Mouse (Mus musculus): ENCODE measurements around the gene Mob1b. TPM values are rescaled to one million over a fixed set of nuclear protein-coding genes. Genes with fewer than 3 reads are reported as not detected.

Gene Mob1b
- polyA plus RNA-seq, 1 experiment from 2014 or later, result 17.0 TPM

DNA sequence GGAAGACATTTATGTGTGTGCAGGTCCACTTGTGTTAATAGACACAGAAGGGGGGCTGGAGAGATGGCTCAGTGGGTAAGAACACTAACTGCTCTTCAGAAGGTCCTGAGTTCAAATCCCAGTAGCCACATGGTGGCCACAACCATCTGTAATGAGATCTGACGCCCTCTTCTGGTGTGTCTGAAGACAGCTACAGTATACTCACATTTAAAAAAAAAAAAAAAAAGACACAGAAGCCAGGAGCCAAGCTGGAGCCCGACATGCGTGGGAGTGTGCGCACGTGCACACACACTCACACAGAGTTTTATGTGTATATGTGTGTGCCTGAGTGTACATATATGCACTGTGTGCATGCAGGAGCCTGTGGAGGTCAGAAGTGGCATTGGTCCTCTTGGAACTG lies 42.0 kb downstream of the Mob1b start:
- Histone ChIP-seq H3K4me1 (replicated peaks; ENCODE audit: control insufficient read depth, insufficient read depth, low read length) (0 out of 2 replicates have a peak, but pooled peaks cover 4% of the 10 kb centered on the region), H3K36me3 (ENCODE audit: control insufficient read depth, insufficient read depth, low read length) (no peaks in the 10 kb centered on the region), H3K27ac (ENCODE audit: low read depth, low read length) (no peak overlapping the region), H3K9me3 (ENCODE audit: control insufficient read depth, low read length) (no peaks in the 10 kb centered on the region), H3K4me2 (replicated peaks; ENCODE audit: low read depth, low read length) (no peak overlapping the region), H3K9ac (ENCODE audit: low read depth, low read length) (no peak overlapping the region), H3K27me3 (ENCODE audit: control insufficient read depth, insufficient read depth, low read length) (no peaks in the 10 kb centered on the region), H3K4me3 (ENCODE audit: low read depth, low read length) (no peak overlapping the region)
- DNase-seq (ENCODE audit: low spot score), result no peak
- no peak for ATAC-seq (ENCODE audit: low FRiP score)
- 87% methylated on average over 5 of the region's 5 CpGs for WGBS

DNA sequence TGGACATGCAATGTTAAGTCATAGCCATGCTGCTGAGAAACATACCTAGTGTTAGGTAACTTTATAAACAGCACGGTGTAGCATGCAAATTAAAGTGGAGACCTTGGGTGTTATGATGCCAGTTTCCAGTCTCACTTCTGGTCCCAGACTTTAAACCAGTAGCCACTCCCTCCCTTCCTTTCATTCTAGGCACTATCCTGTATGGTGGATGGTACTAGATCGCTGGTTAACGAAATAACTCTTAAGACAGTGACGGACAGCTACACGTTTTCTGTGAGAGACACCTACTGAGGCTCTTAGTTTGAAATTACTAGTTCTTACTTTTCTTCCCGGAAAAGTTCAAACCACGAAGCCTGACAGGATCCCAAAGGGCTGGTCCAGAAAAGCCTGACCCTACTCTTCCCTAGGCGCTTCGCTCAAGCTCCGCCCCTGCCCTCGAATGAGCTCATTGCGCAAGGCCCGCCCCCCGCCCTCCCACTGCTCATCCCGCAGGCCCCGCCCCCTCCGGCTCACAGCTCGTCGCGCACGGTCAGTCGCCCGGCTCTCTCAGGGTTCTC lies 43.9 kb downstream of the Mob1b start:
- Histone ChIP-seq H3K4me2 (replicated peaks; ENCODE audit: low read depth, low read length) (peak overlapping the region; percentile 39; the same call in 1 of the 2 replicates), H3K4me1 (replicated peaks; ENCODE audit: control insufficient read depth, insufficient read depth, low read length) (0 out of 2 replicates have a peak, but pooled peaks cover 4% of the 10 kb centered on the region), H3K9me3 (ENCODE audit: control insufficient read depth, low read length) (no peaks in the 10 kb centered on the region), H3K9ac (ENCODE audit: low read depth, low read length) (no peak overlapping the region), H3K27ac (ENCODE audit: low read depth, low read length) (no peak overlapping the region), H3K27me3 (ENCODE audit: control insufficient read depth, insufficient read depth, low read length) (no peaks in the 10 kb centered on the region), H3K4me3 (ENCODE audit: low read depth, low read length) (peak overlapping the region; percentile 72), H3K36me3 (ENCODE audit: control insufficient read depth, insufficient read depth, low read length) (no peaks in the 10 kb centered on the region)
- under 1% methylated on average over 23 of the region's 23 CpGs for WGBS
- peak; percentile 71 for ATAC-seq (ENCODE audit: low FRiP score)
- DNase-seq (ENCODE audit: low spot score), result no peak

DNA sequence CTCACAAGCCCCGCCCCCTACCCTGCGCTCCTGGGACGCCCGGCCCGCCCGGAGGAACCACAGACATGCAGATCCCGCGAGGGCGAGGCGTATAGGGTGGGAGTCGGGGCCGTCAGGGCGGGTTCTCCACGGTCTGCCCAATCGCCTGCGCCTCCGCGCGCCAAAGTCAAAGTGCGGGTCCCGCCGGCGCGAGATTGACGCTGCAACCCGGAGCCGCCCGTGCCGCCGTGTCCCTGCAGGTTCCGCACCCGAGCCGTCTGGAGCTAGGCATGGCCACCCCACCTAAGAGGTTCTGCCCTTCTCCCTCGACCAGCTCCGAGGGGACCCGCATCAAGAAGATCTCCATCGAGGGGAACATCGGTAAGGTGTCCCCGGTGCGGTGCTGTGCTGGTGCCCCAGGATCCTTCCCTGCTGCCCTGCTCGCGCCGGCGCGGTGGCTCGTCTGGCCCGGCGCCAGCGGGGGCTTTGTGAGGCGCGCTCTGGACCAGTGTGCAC lies 44.4 kb downstream of the Mob1b start, which contains the start of gene Dck:
Dck (plus strand) TSS at position 10 of the 495 bp plus-strand sequence.
- Histone ChIP-seq H3K4me1 (replicated peaks; ENCODE audit: control insufficient read depth, insufficient read depth, low read length) (0 out of 2 replicates have a peak, but pooled peaks cover 4% of the 10 kb centered on the region), H3K4me2 (replicated peaks; ENCODE audit: low read depth, low read length) (peak within 1 kb of the TSS; percentile 39), H3K9ac (ENCODE audit: low read depth, low read length) (peak within 1 kb of the TSS; percentile 82), H3K4me3 (ENCODE audit: low read depth, low read length) (peak within 1 kb of the TSS; percentile 72), H3K27ac (ENCODE audit: low read depth, low read length) (peak within 1 kb of the TSS; percentile 87), H3K9me3 (ENCODE audit: control insufficient read depth, low read length) (no peaks in the 10 kb centered on the region), H3K36me3 (ENCODE audit: control insufficient read depth, insufficient read depth, low read length) (no peaks in the 10 kb centered on the region), H3K27me3 (ENCODE audit: control insufficient read depth, insufficient read depth, low read length) (no peaks in the 10 kb centered on the region)
- peak; percentile 99 for DNase-seq (ENCODE audit: low spot score)
- ATAC-seq (ENCODE audit: low FRiP score), result peak; percentile 100
- WGBS, result under 1% methylated on average over 49 of the region's 51 CpGs

DNA sequence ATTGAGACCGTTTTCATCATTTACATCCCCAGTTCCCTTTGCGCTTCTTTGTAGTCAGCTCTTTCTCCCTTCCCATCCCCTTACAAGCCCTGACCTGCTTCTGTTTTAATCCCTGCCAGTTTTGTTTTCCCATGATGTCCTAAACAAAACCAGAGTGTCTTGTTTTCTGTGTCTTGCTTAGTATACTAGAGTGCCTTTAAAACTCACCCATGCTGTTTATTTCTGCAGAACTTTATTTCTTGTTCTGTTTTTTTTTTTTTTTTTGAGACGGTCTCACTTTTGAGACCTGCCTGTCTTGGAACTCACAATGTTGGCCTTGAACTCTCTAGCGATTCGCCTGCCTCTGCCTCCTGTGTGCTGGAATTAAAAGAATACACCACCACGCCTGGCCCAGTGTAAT lies 44.9 kb downstream of the Mob1b start:
- Histone ChIP-seq H3K4me2 (replicated peaks; ENCODE audit: low read depth, low read length) (peak overlapping the region; percentile 37), H3K27me3 (ENCODE audit: control insufficient read depth, insufficient read depth, low read length) (no peaks in the 10 kb centered on the region), H3K4me1 (replicated peaks; ENCODE audit: control insufficient read depth, insufficient read depth, low read length) (0 out of 2 replicates have a peak, but pooled peaks cover 4% of the 10 kb centered on the region), H3K27ac (ENCODE audit: low read depth, low read length) (peak overlapping the region; percentile 87), H3K9me3 (ENCODE audit: control insufficient read depth, low read length) (no peaks in the 10 kb centered on the region), H3K36me3 (ENCODE audit: control insufficient read depth, insufficient read depth, low read length) (no peaks in the 10 kb centered on the region), H3K9ac (ENCODE audit: low read depth, low read length) (peak overlapping the region; percentile 82), H3K4me3 (ENCODE audit: low read depth, low read length) (peak overlapping the region; percentile 72)
- peak; percentile 7 for DNase-seq (ENCODE audit: low spot score)
- ATAC-seq (ENCODE audit: low FRiP score), result no peak; the same call in 1 of the 2 replicates
- 20% methylated on average over 6 of the region's 6 CpGs for WGBS

DNA sequence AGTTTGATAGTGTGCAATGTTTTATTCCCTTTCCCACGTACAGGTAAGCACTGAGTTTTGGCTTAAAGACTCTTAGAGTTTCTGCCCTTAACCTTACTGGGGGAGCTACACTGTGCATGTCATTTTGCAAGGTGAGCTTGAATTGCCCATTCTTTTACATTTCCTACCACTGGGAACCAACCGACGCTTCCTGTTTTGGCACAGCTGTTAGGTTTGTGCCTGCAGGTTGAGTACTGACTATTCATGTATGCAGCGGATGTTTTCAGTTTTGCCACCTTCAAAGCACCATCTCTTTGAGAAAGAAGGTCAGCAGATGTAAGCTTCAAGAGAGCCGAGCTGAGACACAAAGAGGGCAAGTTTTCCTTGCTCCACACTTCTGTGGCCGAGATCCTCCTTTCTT lies 45.5 kb downstream of the Mob1b start:
- Histone ChIP-seq H3K9me3 (ENCODE audit: control insufficient read depth, low read length) (no peaks in the 10 kb centered on the region), H3K4me2 (replicated peaks; ENCODE audit: low read depth, low read length) (peak overlapping the region; percentile 37), H3K36me3 (ENCODE audit: control insufficient read depth, insufficient read depth, low read length) (no peaks in the 10 kb centered on the region), H3K4me1 (replicated peaks; ENCODE audit: control insufficient read depth, insufficient read depth, low read length) (0 out of 2 replicates have a peak, but pooled peaks cover 4% of the 10 kb centered on the region), H3K27me3 (ENCODE audit: control insufficient read depth, insufficient read depth, low read length) (no peaks in the 10 kb centered on the region), H3K9ac (ENCODE audit: low read depth, low read length) (peak overlapping the region; percentile 82), H3K27ac (ENCODE audit: low read depth, low read length) (no peak overlapping the region), H3K4me3 (ENCODE audit: low read depth, low read length) (peak overlapping the region; percentile 72)
- ATAC-seq (ENCODE audit: low FRiP score) (no peak), DNase-seq (ENCODE audit: low spot score) (peak; percentile 13)
- 63% methylated on average over 6 of the region's 6 CpGs for WGBS

DNA sequence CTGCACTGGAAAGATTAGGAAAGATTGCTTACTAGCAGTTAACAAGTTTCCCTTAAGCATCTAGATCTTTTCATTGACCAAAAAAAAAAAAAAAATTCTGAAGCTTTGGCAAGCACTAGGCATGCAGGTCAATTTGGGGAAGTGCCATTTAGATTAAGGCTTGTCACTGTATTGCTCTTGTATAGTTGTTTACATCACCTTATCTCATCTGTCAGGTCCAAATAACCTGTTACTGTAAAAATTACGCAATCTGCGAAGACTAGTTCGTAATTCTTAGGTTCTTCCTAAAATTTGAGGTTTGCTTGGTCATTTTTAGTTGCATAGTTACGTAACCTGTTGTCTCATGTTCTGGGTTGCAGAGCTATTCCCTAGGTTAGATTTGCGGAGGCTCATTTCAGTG lies 46.2 kb downstream of the Mob1b start:
- no peak overlapping the region for H3K27ac ChIP-seq (ENCODE audit: low read depth, low read length)
- peaks cover under 1% of the 10 kb centered on the region; the same call in 1 of the 2 replicates for H3K36me3 ChIP-seq (ENCODE audit: control insufficient read depth, insufficient read depth, low read length)
- ATAC-seq (ENCODE audit: low FRiP score), result no peak
- no peaks in the 10 kb centered on the region for H3K27me3 ChIP-seq (ENCODE audit: control insufficient read depth, insufficient read depth, low read length)
- H3K4me3 ChIP-seq (ENCODE audit: low read depth, low read length), result 0 out of 2 replicates have a peak overlapping the region, but pooled peaks have one; percentile 72
- peak overlapping the region; percentile 3; the same call in 1 of the 2 replicates for H3K4me2 ChIP-seq (replicated peaks; ENCODE audit: low read depth, low read length)
- WGBS, result 95% methylated on average over 5 of the region's 5 CpGs
- no peak overlapping the region for H3K9ac ChIP-seq (ENCODE audit: low read depth, low read length)
- no peaks in the 10 kb centered on the region for H3K9me3 ChIP-seq (ENCODE audit: control insufficient read depth, low read length)
- 0 out of 2 replicates have a peak, but pooled peaks cover 4% of the 10 kb centered on the region for H3K4me1 ChIP-seq (replicated peaks; ENCODE audit: control insufficient read depth, insufficient read depth, low read length)
- no peak for DNase-seq (ENCODE audit: low spot score)

DNA sequence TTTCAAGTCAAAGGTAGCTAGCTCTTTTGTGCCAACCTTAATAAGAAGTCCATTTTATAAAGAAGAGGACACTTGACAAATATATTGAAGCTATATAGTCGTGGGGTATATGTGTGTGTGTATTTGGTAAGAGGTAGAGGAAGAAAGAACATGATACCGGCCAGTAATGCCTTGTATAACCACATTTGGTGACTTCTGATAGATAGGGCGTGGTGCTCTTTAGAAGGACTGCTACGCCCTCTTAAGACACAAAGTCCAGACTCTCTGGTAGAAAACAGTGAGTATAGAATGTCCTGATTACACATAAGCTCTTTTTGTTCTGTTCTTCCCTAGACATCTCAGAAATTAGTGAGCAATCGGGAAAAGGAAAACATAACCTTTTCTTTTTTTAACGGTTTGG lies 47.5 kb downstream of the Mob1b start:
- ATAC-seq (ENCODE audit: low FRiP score), result no peak
- 89% methylated on average over 6 of the region's 6 CpGs for WGBS
- H3K9me3 ChIP-seq (ENCODE audit: control insufficient read depth, low read length), result no peaks in the 10 kb centered on the region
- H3K4me2 ChIP-seq (replicated peaks; ENCODE audit: low read depth, low read length), result no peak overlapping the region
- no peak overlapping the region for H3K4me3 ChIP-seq (ENCODE audit: low read depth, low read length)
- peaks cover 4% of the 10 kb centered on the region; the same call in 1 of the 2 replicates for H3K36me3 ChIP-seq (ENCODE audit: control insufficient read depth, insufficient read depth, low read length)
- no peaks in the 10 kb centered on the region for H3K27me3 ChIP-seq (ENCODE audit: control insufficient read depth, insufficient read depth, low read length)
- 0 out of 2 replicates have a peak, but pooled peaks cover 4% of the 10 kb centered on the region for H3K4me1 ChIP-seq (replicated peaks; ENCODE audit: control insufficient read depth, insufficient read depth, low read length)
- H3K27ac ChIP-seq (ENCODE audit: low read depth, low read length), result no peak overlapping the region
- H3K9ac ChIP-seq (ENCODE audit: low read depth, low read length), result no peak overlapping the region
- no peak for DNase-seq (ENCODE audit: low spot score)

DNA sequence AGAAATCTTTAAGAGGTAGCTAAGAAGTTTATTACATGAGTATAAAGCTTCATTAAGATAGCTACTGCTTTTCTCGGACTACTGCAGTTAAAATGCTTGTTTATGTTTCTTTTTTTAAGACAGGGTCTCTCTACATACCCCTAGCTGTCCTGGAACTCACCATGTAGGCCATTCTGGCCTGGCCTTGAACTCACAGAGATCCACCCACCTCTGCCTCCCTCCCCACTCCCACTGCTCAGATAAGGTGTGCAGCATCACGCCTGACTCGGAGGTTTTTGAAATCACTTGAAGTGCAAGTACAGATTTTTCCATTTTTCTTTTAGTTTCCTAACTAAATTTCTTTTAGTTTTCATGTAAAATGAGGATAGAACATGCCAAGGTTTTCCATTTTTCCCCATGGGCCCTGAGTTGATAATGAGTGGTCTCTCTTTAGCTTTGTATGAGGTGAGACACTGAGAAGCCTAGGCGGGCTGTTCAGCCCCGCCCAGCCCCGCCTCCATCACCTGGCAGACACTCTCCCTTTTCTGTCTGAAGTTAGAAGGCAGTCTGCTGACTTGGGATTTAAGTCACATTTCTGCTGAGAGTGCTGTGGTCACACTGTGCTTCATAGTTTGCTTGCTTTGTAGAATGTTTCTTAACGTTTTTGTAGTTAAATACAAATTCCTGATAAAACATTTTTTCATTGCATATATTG lies 61.6 kb downstream of the Mob1b start:
- no peaks in the 10 kb centered on the region for H3K4me1 ChIP-seq (replicated peaks; ENCODE audit: control insufficient read depth, insufficient read depth, low read length)
- no peaks in the 10 kb centered on the region for H3K27me3 ChIP-seq (ENCODE audit: control insufficient read depth, insufficient read depth, low read length)
- H3K4me3 ChIP-seq (ENCODE audit: low read depth, low read length), result no peak overlapping the region
- H3K9ac ChIP-seq (ENCODE audit: low read depth, low read length), result no peak overlapping the region
- H3K27ac ChIP-seq (ENCODE audit: low read depth, low read length), result no peak overlapping the region
- 85% methylated on average over 7 of the region's 7 CpGs for WGBS
- no peaks in the 10 kb centered on the region for H3K9me3 ChIP-seq (ENCODE audit: control insufficient read depth, low read length)
- no peak for ATAC-seq (ENCODE audit: low FRiP score)
- no peak for DNase-seq (ENCODE audit: low spot score)
- no peak overlapping the region for H3K4me2 ChIP-seq (replicated peaks; ENCODE audit: low read depth, low read length)
- peaks cover 11% of the 10 kb centered on the region; the same call in 1 of the 2 replicates for H3K36me3 ChIP-seq (ENCODE audit: control insufficient read depth, insufficient read depth, low read length)

All from hindbrain, embryonic 11.5 days (tissue).